In the genomic region with DNA sequence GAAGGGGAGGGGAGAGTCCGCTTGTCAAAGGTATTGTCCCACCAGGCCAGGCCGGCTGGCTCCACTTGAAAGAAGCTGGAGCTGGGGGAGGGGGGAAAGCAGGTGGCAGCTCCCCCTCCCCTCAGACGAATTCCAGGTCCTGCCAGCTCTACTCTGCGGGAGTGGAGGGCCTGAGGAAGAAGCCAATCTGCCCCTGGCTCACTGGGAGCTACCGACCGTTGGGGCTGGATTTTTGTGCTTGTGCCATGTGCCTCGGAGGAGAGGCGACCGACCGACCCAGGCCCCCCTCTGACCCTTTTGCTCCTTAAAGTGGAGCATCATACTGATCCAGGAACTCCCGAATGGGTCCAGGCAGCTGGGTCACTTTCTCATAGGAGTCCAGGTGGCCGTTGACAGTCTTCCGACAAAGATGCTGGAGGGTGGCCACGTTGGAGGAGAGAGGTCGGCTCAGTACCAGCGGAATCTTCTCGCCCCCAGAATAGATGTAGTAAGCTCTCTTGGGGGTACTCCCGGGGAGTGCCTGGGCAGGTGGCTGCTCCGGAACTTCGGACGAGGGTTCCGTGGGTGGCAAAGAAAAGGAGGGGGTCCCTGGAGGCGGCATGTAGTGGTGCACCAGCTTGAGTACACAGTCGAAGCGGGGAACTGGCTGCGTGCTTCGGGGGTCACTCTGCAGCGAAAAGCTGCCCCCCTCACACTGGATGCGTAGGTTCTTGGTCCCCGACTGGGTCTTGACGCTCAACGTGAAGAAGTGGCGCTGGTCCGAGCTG, we compare ENCODE assay signal across 8 mouse cellular contexts. TPM values are rescaled to one million over a fixed set of nuclear protein-coding genes. Genes with fewer than 3 reads are reported as not detected.
DNase-seq lines count a peak whose midpoint lies in the region; ATAC-seq and TF ChIP-seq lines count a peak whose summit lies in the region.

No protein-coding gene starts in this region.

- H3K4me1 ChIP-seq in kidney, embryonic 15.5 days = peaks cover 76% of the 10 kb centered on the region
- H3K4me1 ChIP-seq in embryonic fibroblast, embryonic 13.5 days (ENCODE audit: control insufficient read depth, insufficient read depth, low read length) = peaks cover 24% of the 10 kb centered on the region
- peaks cover 54% of the 10 kb centered on the region for H3K4me1 ChIP-seq in limb, embryonic 14.5 days (ENCODE audit: control insufficient read depth, insufficient read depth, low read length)
- peaks cover 18% of the 10 kb centered on the region for H3K4me1 ChIP-seq in stomach, postnatal 0 days (replicated peaks; ENCODE audit: control insufficient read depth, insufficient read depth)

- peaks cover 9% of the 10 kb centered on the region for H3K36me3 ChIP-seq in kidney, embryonic 15.5 days
- H3K36me3 ChIP-seq in limb, embryonic 14.5 days (ENCODE audit: control insufficient read depth, insufficient read depth, low read length) = peaks cover 18% of the 10 kb centered on the region
- H3K36me3 ChIP-seq in stomach, postnatal 0 days (ENCODE audit: control insufficient read depth, insufficient read depth, low read length) = peaks cover 8% of the 10 kb centered on the region

- no peak for ATAC-seq in kidney, embryonic 15.5 days (replicated peaks; ENCODE audit: low FRiP score)
- no peak for ATAC-seq in limb, embryonic 14.5 days (ENCODE audit: low FRiP score, low read depth)
- no peak for ATAC-seq in stomach, postnatal 0 days (ENCODE audit: low FRiP score, low TSS enrichment)

- H3K9me3 ChIP-seq in kidney, embryonic 15.5 days (replicated peaks) = no peaks in the 10 kb centered on the region
- H3K9me3 ChIP-seq in limb, embryonic 14.5 days (ENCODE audit: control insufficient read depth, low read length) = no peaks in the 10 kb centered on the region
- H3K9me3 ChIP-seq in stomach, postnatal 0 days (ENCODE audit: control insufficient read depth, low read length) = no peaks in the 10 kb centered on the region

- no peak; the same call in 1 of the 2 replicates for TF ChIP-seq POLR2A in embryonic fibroblast, embryonic 13.5 days (IDR thresholded peaks at IDR 0.05; ENCODE audit: low read depth, low read length)
- no peak for TF ChIP-seq POLR2A in limb, embryonic 14.5 days (IDR thresholded peaks at IDR 0.05; ENCODE audit: borderline replicate concordance, extremely low read depth, insufficient read depth, insufficient read length)

- TF ChIP-seq CTCF in embryonic fibroblast, embryonic 13.5 days (IDR thresholded peaks at IDR 0.05; ENCODE audit: borderline replicate concordance, insufficient read depth, low read length) = no peak
- TF ChIP-seq CTCF in stomach, postnatal 0 days (IDR thresholded peaks at IDR 0.05; ENCODE audit: low read depth) = peak; percentile 25; the same call in 1 of the 2 replicates

- H3K9ac ChIP-seq in kidney, embryonic 15.5 days = peak overlapping the region; percentile 70
- H3K9ac ChIP-seq in limb, embryonic 14.5 days (ENCODE audit: low read depth, low read length, severe bottlenecking) = peak overlapping the region; percentile 88
- peak overlapping the region; percentile 95 for H3K9ac ChIP-seq in stomach, postnatal 0 days (ENCODE audit: low read length)

- 17% methylated on average over 34 of the region's 34 CpGs for WGBS in kidney, embryonic 15.5 days
- WGBS in limb, embryonic 14.5 days = 11% methylated on average over 32 of the region's 34 CpGs
- WGBS in stomach, postnatal 0 days = 18% methylated on average over 34 of the region's 34 CpGs

- peak overlapping the region; percentile 89 for H3K4me2 ChIP-seq in kidney, embryonic 15.5 days
- H3K4me2 ChIP-seq in limb, embryonic 14.5 days (replicated peaks; ENCODE audit: low read depth, low read length, severe bottlenecking) = peak overlapping the region; percentile 97
- peak overlapping the region; percentile 93 for H3K4me2 ChIP-seq in stomach, postnatal 0 days (replicated peaks; ENCODE audit: low read depth)

- peaks cover 17% of the 10 kb centered on the region for H3K27me3 ChIP-seq in kidney, embryonic 15.5 days
- no peaks in the 10 kb centered on the region for H3K27me3 ChIP-seq in limb, embryonic 14.5 days (ENCODE audit: control insufficient read depth, insufficient read depth, low read length)
- no peaks in the 10 kb centered on the region for H3K27me3 ChIP-seq in stomach, postnatal 0 days (ENCODE audit: control insufficient read depth, insufficient read depth, low read length)

- peak overlapping the region; percentile 75 for H3K4me3 ChIP-seq in kidney, embryonic 15.5 days (replicated peaks)
- H3K4me3 ChIP-seq in embryonic fibroblast, embryonic 13.5 days (ENCODE audit: insufficient read depth, low read length) = peak overlapping the region; percentile 79
- peak overlapping the region; percentile 75 for H3K4me3 ChIP-seq in limb, embryonic 14.5 days (replicated peaks; ENCODE audit: low read length)
- peak overlapping the region; percentile 79 for H3K4me3 ChIP-seq in stomach, postnatal 0 days (ENCODE audit: low read depth, low read length)

- H3K27ac ChIP-seq in kidney, embryonic 15.5 days = 0 out of 2 replicates have a peak overlapping the region, but pooled peaks have one; percentile 97
- H3K27ac ChIP-seq in embryonic fibroblast, embryonic 13.5 days (ENCODE audit: insufficient read depth, low read length) = no peak overlapping the region
- no peak overlapping the region for H3K27ac ChIP-seq in limb, embryonic 14.5 days (replicated peaks; ENCODE audit: low read depth, low read length)
- H3K27ac ChIP-seq in stomach, postnatal 0 days (replicated peaks) = peak overlapping the region; percentile 99; the same call in 1 of the 2 replicates

- no peak for TF ChIP-seq EP300 in stomach, postnatal 0 days (optimal IDR thresholded peaks at IDR 0.05)

- DNase-seq in kidney, postnatal 10 days = no peak
- DNase-seq in R1 (ENCODE audit: low read depth, low spot score) = peak; percentile 48
- no peak for DNase-seq in limb, embryonic 14.5 days (ENCODE audit: low spot score)
- DNase-seq in stomach, postnatal 0 days (ENCODE audit: low spot score) = peak; percentile 25
- no peak for DNase-seq in urinary bladder, postnatal 14 days (ENCODE audit: low spot score)
- no peak for DNase-seq in frontal cortex, adult 2 months (ENCODE audit: extremely low spot score in 1 of 2, low spot score in 1 of 2)

RNA-seq across cellular contexts. Expression of gene Socs3, which starts 2.4 kb away (rescaled TPM):
- polyA plus RNA-seq in kidney, embryonic 15.5 days (2015; fragmentation: Nextera tagmentation; extraction: Ambion mirVana) = 14.1 and 15.2 TPM in 2 replicates
- 15.2 and 31.9 TPM in 2 replicates for polyA plus RNA-seq in embryonic fibroblast, embryonic 13.5 days (2011; ENCODE audit: insufficient read length, low read depth, missing spikeins)
- 18.4 and 21.3 TPM in 2 replicates for polyA plus RNA-seq in limb, embryonic 14.5 days (2012; rRNA removed)
- polyA plus RNA-seq in limb, embryonic 14.5 days (2014; fragmentation: Nextera tagmentation; extraction: Ambion mirVana) = 6.4 and 8.6 TPM in 2 replicates
- polyA plus RNA-seq in stomach, postnatal 0 days (2015; fragmentation: Nextera tagmentation; extraction: Ambion mirVana) = 13.5 and 15.7 TPM in 2 replicates
- polyA plus RNA-seq in frontal cortex, adult 2 months (2012; rRNA removed) = 4.5 and 5.8 TPM in 2 replicates

RNA-seq across cellular contexts. Expression of gene Pgs1, which starts 18.7 kb away (rescaled TPM):
- 34.1 and 38.9 TPM in 2 replicates for polyA plus RNA-seq in kidney, embryonic 15.5 days (2015; fragmentation: Nextera tagmentation; extraction: Ambion mirVana)
- polyA plus RNA-seq in embryonic fibroblast, embryonic 13.5 days (2011; ENCODE audit: insufficient read length, low read depth, missing spikeins) = 29.5 and 33.4 TPM in 2 replicates
- polyA plus RNA-seq in limb, embryonic 14.5 days (2012; rRNA removed) = 36.2 and 41.7 TPM in 2 replicates
- 30.5 and 35.9 TPM in 2 replicates for polyA plus RNA-seq in limb, embryonic 14.5 days (2014; fragmentation: Nextera tagmentation; extraction: Ambion mirVana)
- 28.7 and 29.4 TPM in 2 replicates for polyA plus RNA-seq in stomach, postnatal 0 days (2015; fragmentation: Nextera tagmentation; extraction: Ambion mirVana)
- polyA plus RNA-seq in frontal cortex, adult 2 months (2012; rRNA removed) = 69.6 and 74.3 TPM in 2 replicates

Comparison
In these comparisons a context has a peak if more than half of its experiments do, and no peak if none do; other contexts are left out.
1. H3K27ac ChIP-seq: peak in kidney, embryonic 15.5 days (single experiment) and stomach, postnatal 0 days (single experiment); none in embryonic fibroblast, embryonic 13.5 days (single experiment) and limb, embryonic 14.5 days (single experiment).
2. DNase-seq: peak in R1 (single experiment) and stomach, postnatal 0 days (single experiment); none in kidney, postnatal 10 days (single experiment), limb, embryonic 14.5 days (single experiment), urinary bladder, postnatal 14 days (single experiment) and frontal cortex, adult 2 months (0 of 2).
3. Peak in every context shown above with its lines, with median percentiles within 50 percentile points of each other: H3K4me2 ChIP-seq, H3K4me3 ChIP-seq and H3K9ac ChIP-seq.